Mouse (Mus musculus): Measurements from ENCODE around the gene Gm28374.

DNA sequence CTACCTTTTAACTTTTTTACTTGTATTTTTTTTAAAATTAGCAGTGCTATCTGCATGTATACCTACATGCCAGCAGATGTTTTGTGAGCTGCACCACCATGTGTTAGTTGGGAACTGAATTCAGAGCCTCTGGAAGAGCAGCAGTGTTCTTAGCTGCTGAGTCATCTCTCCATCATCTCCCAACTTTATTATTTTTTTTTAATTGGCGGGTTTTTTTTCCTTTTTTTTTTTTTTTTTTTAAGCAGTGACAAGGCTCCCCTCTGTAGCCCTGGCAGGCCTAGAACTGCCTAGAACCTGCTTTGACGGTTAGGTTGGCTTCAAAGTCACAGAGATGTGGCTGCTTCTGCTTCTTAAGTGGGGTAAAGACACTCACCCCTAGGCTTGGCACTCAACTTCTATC, 42.8 kb upstream of the Gm28374 start:
- no peak for TF ChIP-seq CTCF (IDR thresholded peaks at IDR 0.05; ENCODE audit: control insufficient read depth, insufficient read depth, insufficient replicate concordance, low read depth, low read length)
- no peak for TF ChIP-seq POLR2A (IDR thresholded peaks at IDR 0.05; ENCODE audit: control insufficient read depth, low read depth, low read length)
